Mouse (Mus musculus): ENCODE measurements around the gene Rftn2. TPM values are rescaled to one million over a fixed set of nuclear protein-coding genes. Genes with fewer than 3 reads are reported as not detected.

The Rftn2 gene
- polyA plus RNA-seq, 1 experiment from 2014 or later, result 10.6 TPM

DNA sequence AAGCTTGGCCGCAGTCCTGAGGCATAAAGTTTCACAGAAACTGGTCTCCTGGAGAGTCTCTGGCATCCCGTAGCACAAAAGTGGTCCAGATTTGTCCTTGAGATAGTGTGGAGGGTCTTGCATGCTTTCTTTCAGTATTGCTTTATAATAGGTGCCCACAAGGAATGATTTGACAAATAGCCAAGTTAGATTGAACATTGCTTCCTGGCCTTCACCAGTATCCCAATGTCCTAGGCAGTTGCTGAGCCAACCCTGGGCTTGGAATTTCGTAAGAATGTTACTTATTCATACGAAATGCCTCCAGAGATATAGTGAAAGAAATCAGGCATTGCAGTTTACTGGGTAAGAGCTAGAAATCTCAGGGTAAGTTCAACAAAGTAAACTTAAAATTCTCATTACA lies 58.0 kb downstream of the Rftn2 start:
- Histone ChIP-seq H3K4me3 (replicated peaks; ENCODE audit: low read length) (no peak overlapping the region), H3K9me3 (replicated peaks; ENCODE audit: control insufficient read depth, low read length) (peaks cover 14% of the 10 kb centered on the region; the same call in 1 of the 2 replicates), H3K36me3 (ENCODE audit: control insufficient read depth, insufficient read depth, low read length) (no peaks in the 10 kb centered on the region), H3K9ac (ENCODE audit: low read length) (no peak overlapping the region), H3K4me2 (ENCODE audit: low read depth, low read length) (no peak overlapping the region), H3K27me3 (ENCODE audit: control insufficient read depth, insufficient read depth, low read length) (no peaks in the 10 kb centered on the region), H3K27ac (ENCODE audit: low read length) (no peak overlapping the region), H3K4me1 (ENCODE audit: control insufficient read depth, insufficient read depth, low read length) (no peaks in the 10 kb centered on the region)
- 94% methylated on average over 4 of the region's 4 CpGs for WGBS
- ATAC-seq (ENCODE audit: insufficient read depth, low FRiP score), result no peak

- ATAC-seq (ENCODE audit: insufficient read depth, low FRiP score), result no peak
- Histone ChIP-seq H3K27me3 (ENCODE audit: control insufficient read depth, insufficient read depth, low read length) (no peaks in the 10 kb centered on the region), H3K27ac (ENCODE audit: low read length) (no peak overlapping the region), H3K9ac (ENCODE audit: low read length) (no peak overlapping the region), H3K4me1 (ENCODE audit: control insufficient read depth, insufficient read depth, low read length) (no peaks in the 10 kb centered on the region), H3K36me3 (ENCODE audit: control insufficient read depth, insufficient read depth, low read length) (no peaks in the 10 kb centered on the region), H3K4me3 (replicated peaks; ENCODE audit: low read length) (no peak overlapping the region), H3K9me3 (replicated peaks; ENCODE audit: control insufficient read depth, low read length) (peaks cover 7% of the 10 kb centered on the region; the same call in 1 of the 2 replicates), H3K4me2 (ENCODE audit: low read depth, low read length) (no peak overlapping the region)
- 81% methylated on average over 4 of the region's 4 CpGs for WGBS
Observed at GRCm38 (mm10) chr1:55167560-55167959, 59.0 kb downstream of the Rftn2 start.

DNA sequence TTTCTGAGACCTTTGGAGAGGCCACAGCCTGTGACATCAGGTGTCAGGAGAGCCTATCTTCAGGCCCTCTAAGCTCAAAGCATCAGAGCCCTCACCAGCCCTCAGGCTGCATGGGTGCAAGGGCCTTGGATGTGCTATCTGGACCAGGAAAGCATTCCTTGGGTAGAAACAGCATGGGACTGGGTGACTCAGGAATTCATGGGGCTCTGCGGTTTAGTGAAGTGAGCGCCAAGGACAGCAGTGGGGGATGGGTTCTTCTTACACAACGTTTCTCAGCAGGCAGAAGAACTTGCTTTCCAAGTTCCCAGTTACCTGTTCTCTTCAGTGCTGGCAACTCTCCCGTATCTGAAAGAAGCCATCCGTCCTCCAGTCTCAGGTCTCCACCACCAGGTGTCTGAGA lies 62.6 kb downstream of the Rftn2 start:
- H3K27me3 ChIP-seq (ENCODE audit: control insufficient read depth, insufficient read depth, low read length), result no peaks in the 10 kb centered on the region
- no peaks in the 10 kb centered on the region for H3K36me3 ChIP-seq (ENCODE audit: control insufficient read depth, insufficient read depth, low read length)
- 0 out of 2 replicates have a peak, but pooled peaks cover 2% of the 10 kb centered on the region for H3K9me3 ChIP-seq (replicated peaks; ENCODE audit: control insufficient read depth, low read length)
- 0 out of 2 replicates have a peak, but pooled peaks have one; percentile 6 for ATAC-seq (ENCODE audit: insufficient read depth, low FRiP score)
- H3K4me1 ChIP-seq (ENCODE audit: control insufficient read depth, insufficient read depth, low read length), result no peaks in the 10 kb centered on the region
- no peak overlapping the region for H3K4me2 ChIP-seq (ENCODE audit: low read depth, low read length)
- H3K9ac ChIP-seq (ENCODE audit: low read length), result no peak overlapping the region
- WGBS, result 52% methylated on average over 5 of the region's 5 CpGs
- no peak overlapping the region for H3K27ac ChIP-seq (ENCODE audit: low read length)
- no peak overlapping the region for H3K4me3 ChIP-seq (replicated peaks; ENCODE audit: low read length)

- no peaks in the 10 kb centered on the region for H3K27me3 ChIP-seq (ENCODE audit: control insufficient read depth, insufficient read depth, low read length)
- H3K4me3 ChIP-seq (replicated peaks; ENCODE audit: low read length), result no peak overlapping the region
- no peak overlapping the region for H3K9ac ChIP-seq (ENCODE audit: low read length)
- H3K4me1 ChIP-seq (ENCODE audit: control insufficient read depth, insufficient read depth, low read length), result no peaks in the 10 kb centered on the region
- no peaks in the 10 kb centered on the region for H3K36me3 ChIP-seq (ENCODE audit: control insufficient read depth, insufficient read depth, low read length)
- ATAC-seq (ENCODE audit: insufficient read depth, low FRiP score), result no peak
- H3K4me2 ChIP-seq (ENCODE audit: low read depth, low read length), result no peak overlapping the region
- no peaks in the 10 kb centered on the region for H3K9me3 ChIP-seq (replicated peaks; ENCODE audit: control insufficient read depth, low read length)
- H3K27ac ChIP-seq (ENCODE audit: low read length), result no peak overlapping the region
- 69% methylated on average over 5 of the region's 5 CpGs for WGBS
Observed at GRCm38 (mm10) chr1:55162781-55163180, 63.8 kb downstream of the Rftn2 start.

- Histone ChIP-seq H3K9ac (ENCODE audit: low read length) (no peak overlapping the region), H3K27ac (ENCODE audit: low read length) (no peak overlapping the region), H3K36me3 (ENCODE audit: control insufficient read depth, insufficient read depth, low read length) (peaks cover 3% of the 10 kb centered on the region; the same call in 1 of the 2 replicates), H3K9me3 (replicated peaks; ENCODE audit: control insufficient read depth, low read length) (no peaks in the 10 kb centered on the region), H3K27me3 (ENCODE audit: control insufficient read depth, insufficient read depth, low read length) (no peaks in the 10 kb centered on the region), H3K4me1 (ENCODE audit: control insufficient read depth, insufficient read depth, low read length) (no peaks in the 10 kb centered on the region), H3K4me2 (ENCODE audit: low read depth, low read length) (no peak overlapping the region), H3K4me3 (replicated peaks; ENCODE audit: low read length) (no peak overlapping the region)
- whole genome bisulfite sequencing, result 74% methylated on average over 7 of the region's 7 CpGs
- ATAC-seq (ENCODE audit: insufficient read depth, low FRiP score), result no peak
Observed at GRCm38 (mm10) chr1:55161895-55162294, 64.7 kb downstream of the Rftn2 start.

GRCm38 (mm10) chr1:55160831-55161638 lies 65.5 kb downstream of the Rftn2 start:
- H3K4me1 ChIP-seq (ENCODE audit: control insufficient read depth, insufficient read depth, low read length), result no peaks in the 10 kb centered on the region
- H3K9me3 ChIP-seq (replicated peaks; ENCODE audit: control insufficient read depth, low read length), result no peaks in the 10 kb centered on the region
- H3K27ac ChIP-seq (ENCODE audit: low read length), result no peak overlapping the region
- peak; percentile 16; the same call in 1 of the 2 replicates for ATAC-seq (ENCODE audit: insufficient read depth, low FRiP score)
- H3K27me3 ChIP-seq (ENCODE audit: control insufficient read depth, insufficient read depth, low read length), result no peaks in the 10 kb centered on the region
- no peak overlapping the region for H3K4me2 ChIP-seq (ENCODE audit: low read depth, low read length)
- no peak overlapping the region for H3K4me3 ChIP-seq (replicated peaks; ENCODE audit: low read length)
- H3K36me3 ChIP-seq (ENCODE audit: control insufficient read depth, insufficient read depth, low read length), result peaks cover 12% of the 10 kb centered on the region; the same call in 1 of the 2 replicates
- H3K9ac ChIP-seq (ENCODE audit: low read length), result no peak overlapping the region
- 87% methylated on average over 17 of the region's 17 CpGs for WGBS

GRCm38 (mm10) chr1:55160218-55160617 lies 66.4 kb downstream of the Rftn2 start:
- 88% methylated on average over 3 of the region's 3 CpGs for WGBS
- ATAC-seq (ENCODE audit: insufficient read depth, low FRiP score), result no peak
- Histone ChIP-seq H3K4me1 (ENCODE audit: control insufficient read depth, insufficient read depth, low read length) (no peaks in the 10 kb centered on the region), H3K9me3 (replicated peaks; ENCODE audit: control insufficient read depth, low read length) (no peaks in the 10 kb centered on the region), H3K9ac (ENCODE audit: low read length) (no peak overlapping the region), H3K27me3 (ENCODE audit: control insufficient read depth, insufficient read depth, low read length) (no peaks in the 10 kb centered on the region), H3K36me3 (ENCODE audit: control insufficient read depth, insufficient read depth, low read length) (peaks cover 13% of the 10 kb centered on the region), H3K4me2 (ENCODE audit: low read depth, low read length) (no peak overlapping the region), H3K4me3 (replicated peaks; ENCODE audit: low read length) (no peak overlapping the region), H3K27ac (ENCODE audit: low read length) (no peak overlapping the region)

- Histone ChIP-seq H3K27me3 (ENCODE audit: control insufficient read depth, insufficient read depth, low read length) (no peaks in the 10 kb centered on the region), H3K4me2 (ENCODE audit: low read depth, low read length) (no peak overlapping the region), H3K4me3 (replicated peaks; ENCODE audit: low read length) (no peak overlapping the region), H3K9me3 (replicated peaks; ENCODE audit: control insufficient read depth, low read length) (no peaks in the 10 kb centered on the region), H3K27ac (ENCODE audit: low read length) (no peak overlapping the region), H3K9ac (ENCODE audit: low read length) (no peak overlapping the region), H3K4me1 (ENCODE audit: control insufficient read depth, insufficient read depth, low read length) (no peaks in the 10 kb centered on the region), H3K36me3 (ENCODE audit: control insufficient read depth, insufficient read depth, low read length) (peaks cover 13% of the 10 kb centered on the region)
- whole genome bisulfite sequencing, result 88% methylated on average over 8 of the region's 8 CpGs
- no peak for ATAC-seq (ENCODE audit: insufficient read depth, low FRiP score)
Observed at GRCm38 (mm10) chr1:55158821-55159220, 67.8 kb downstream of the Rftn2 start.

GRCm38 (mm10) chr1:55158211-55158610 lies 68.4 kb downstream of the Rftn2 start:
- Histone ChIP-seq H3K27ac (ENCODE audit: low read length) (no peak overlapping the region), H3K4me3 (replicated peaks; ENCODE audit: low read length) (no peak overlapping the region), H3K9ac (ENCODE audit: low read length) (no peak overlapping the region), H3K4me1 (ENCODE audit: control insufficient read depth, insufficient read depth, low read length) (no peaks in the 10 kb centered on the region), H3K36me3 (ENCODE audit: control insufficient read depth, insufficient read depth, low read length) (peaks cover 13% of the 10 kb centered on the region), H3K9me3 (replicated peaks; ENCODE audit: control insufficient read depth, low read length) (no peaks in the 10 kb centered on the region), H3K27me3 (ENCODE audit: control insufficient read depth, insufficient read depth, low read length) (no peaks in the 10 kb centered on the region), H3K4me2 (ENCODE audit: low read depth, low read length) (no peak overlapping the region)
- 92% methylated on average over 3 of the region's 3 CpGs for WGBS
- ATAC-seq (ENCODE audit: insufficient read depth, low FRiP score), result no peak
